Mouse (Mus musculus) liver, embryonic 14.5 days (tissue): ENCODE measurements at regions not wholly inside any gene's neighbourhood (a gene's known extent, or its start where the extent isn't known, plus 50 kb on each side); places are given as distances from the start of the nearest gene placed in this dataset.

ENCODE experiments used
- CTCF ChIP-seq: IDR thresholded peaks from 2 replicates; pipeline ENCODE4 v1.5.1; 2016; ENCODE audit warnings: antibody characterized with exemption, low read depth, control low read depth
- EP300 ChIP-seq: IDR thresholded peaks from 2 replicates; pipeline ENCODE4 v1.6.1; 2016; ENCODE audit warnings: antibody characterized with exemption, low read depth

GRCm38 (mm10) chr1:82145256-82145655 lies 87.7 kb upstream of the Gm9747 start:
- TF ChIP-seq CTCF (no peak), EP300 (no peak)
